Mouse (Mus musculus) spleen, adult 18-20 months (tissue): Measurements from ENCODE around the gene Rnf167.

Source experiments
- DNase-seq, 2 experiments: peaks; one replicate each; pipeline ENCODE4 v3.0.0; 2022; ENCODE audit warnings: mixed read lengths in 2 of 2

Gene Rnf167

GRCm38 (mm10) chr11:70638293-70638692 lies 8.7 kb upstream of the Rnf167 start:
- no peak for DNase-seq

GRCm38 (mm10) chr11:70638714-70639278 lies 8.2 kb upstream of the Rnf167 start, which contains the start of gene Gp1ba:
Gene Gp1ba (plus strand): TSS chr11:70639122.
- no peak for DNase-seq

GRCm38 (mm10) chr11:70639976-70640375 lies 7.1 kb upstream of the Rnf167 start:
- DNase-seq = no peak

- DNase-seq = no peak
Observed at GRCm38 (mm10) chr11:70641241-70641640, 5.8 kb upstream of the Rnf167 start.

- DNase-seq = no peak
Observed at GRCm38 (mm10) chr11:70643051-70643450, 4.0 kb upstream of the Rnf167 start.

- DNase-seq = no peak
Observed at GRCm38 (mm10) chr11:70644564-70645103, 2.4 kb upstream of the Rnf167 start.

- DNase-seq = no peak
Observed at GRCm38 (mm10) chr11:70645461-70646258, 1.4 kb upstream of the Rnf167 start.

GRCm38 (mm10) chr11:70646259-70646555 lies 828 bp upstream of the Rnf167 start:
- no peak for DNase-seq

GRCm38 (mm10) chr11:70647716-70648420 lies 833 bp downstream of the Rnf167 start:
- peak; percentile 55 to 60 for DNase-seq

- DNase-seq = no peak
Observed at GRCm38 (mm10) chr11:70648512-70648911, 1.5 kb downstream of the Rnf167 start.

GRCm38 (mm10) chr11:70649185-70649734 lies 2.2 kb downstream of the Rnf167 start:
- DNase-seq = no peak

GRCm38 (mm10) chr11:70650322-70651175 lies 3.5 kb downstream of the Rnf167 start:
- DNase-seq = peak; percentile 46 to 48

- DNase-seq = peak in 1 of 2 experiments; percentile 23
Observed at GRCm38 (mm10) chr11:70651391-70651790, 4.4 kb downstream of the Rnf167 start.

- DNase-seq = peak in 1 of 2 experiments; percentile 24
Observed at GRCm38 (mm10) chr11:70652029-70652883, 5.2 kb downstream of the Rnf167 start.

- DNase-seq = no peak
Observed at GRCm38 (mm10) chr11:70652884-70653344, 5.9 kb downstream of the Rnf167 start.

GRCm38 (mm10) chr11:70653345-70654197 lies 6.5 kb downstream of the Rnf167 start:
- DNase-seq = peak; percentile 73 to 80

GRCm38 (mm10) chr11:70654198-70654922 lies 7.3 kb downstream of the Rnf167 start, which contains the start of gene Pfn1:
Gene Pfn1 (minus strand): TSS chr11:70654644.
- DNase-seq = peak; percentile 77 to 78

- DNase-seq = peak; percentile 76 to 78
Observed at GRCm38 (mm10) chr11:70654923-70655570, 8.0 kb downstream of the Rnf167 start.
